Mouse (Mus musculus) heart, postnatal 0 days (tissue): Measurements from ENCODE around the gene Gprc5c. TPM values are rescaled to one million over a fixed set of nuclear protein-coding genes. Genes with fewer than 3 reads are reported as not detected.

Experiments
- ATAC-seq: fragments of 200-750 bp; cut with Nextera tagmentation; 2 replicates; pipeline ENCODE4 v1.8.0; 2017; ENCODE audit warnings: low read depth, moderate number of reproducible peaks, moderate library complexity; ENCODE audit not compliant: insufficient read depth
- DNase-seq: peaks from one replicate; pipeline ENCODE4 v3.0.0-alpha.2; 2016; ENCODE audit warnings: low spot score
- H3K27ac ChIP-seq: fragments of 300-500 bp; sonication (generic); 2 replicates; pipeline ENCODE4 v1.5.1; 2014; ENCODE audit warnings: low read depth, mild to moderate bottlenecking
- H3K27me3 ChIP-seq: fragments of 300-500 bp; sonication (generic); 2 replicates; pipeline ENCODE4 v1.6.1; 2014; ENCODE audit warnings: low read length, mixed read lengths; ENCODE audit not compliant: control insufficient read depth, insufficient read depth
- H3K36me3 ChIP-seq: fragments of 300-500 bp; sonication (generic); replicated peaks from 2 replicates; pipeline ENCODE4 v1.6.1; 2014; ENCODE audit warnings: low read length, mixed read lengths; ENCODE audit not compliant: control insufficient read depth, insufficient read depth
- H3K4me1 ChIP-seq: fragments of 300-500 bp; sonication (generic); 2 replicates; pipeline ENCODE4 v1.6.1; 2014; ENCODE audit warnings: antibody characterized with exemption; ENCODE audit not compliant: control insufficient read depth, insufficient read depth
- H3K4me2 ChIP-seq: fragments of 300-500 bp; sonication (generic); 2 replicates; pipeline ENCODE4 v1.6.1; 2014; ENCODE audit warnings: low read depth, mild to moderate bottlenecking, low read length, moderate library complexity
- H3K4me3 ChIP-seq: fragments of 300-500 bp; sonication (generic); 2 replicates; pipeline ENCODE4 v1.5.1; 2014; ENCODE audit warnings: low read depth, low read length
- H3K9ac ChIP-seq: fragments of 300-500 bp; sonication (generic); replicated peaks from 2 replicates; pipeline ENCODE4 v1.6.1; 2014; ENCODE audit warnings: low read depth, low read length, mixed read lengths
- H3K9me3 ChIP-seq: fragments of 300-500 bp; sonication (generic); replicated peaks from 2 replicates; pipeline ENCODE4 v1.6.1; 2016; ENCODE audit warnings: low read length; ENCODE audit not compliant: control insufficient read depth
- CTCF ChIP-seq: IDR thresholded peaks from 2 replicates; pipeline ENCODE4 v1.5.1; 2016; ENCODE audit warnings: antibody characterized with exemption, control low read depth, low read depth
- EP300 ChIP-seq: IDR thresholded peaks from 2 replicates; pipeline ENCODE4 v1.6.1; 2016; ENCODE audit warnings: antibody characterized with exemption, low read depth
- WGBS: fragments of 180-500 bp; shearing (Covaris S2); extraction: QIAGEN DNeasy Blood & Tissue Kit; methylation state at CpG from one replicate; pipeline ENCODE4 v1.1.7; 2014; 5-methylcytosine and 5-hydroxymethylcytosine counted together
- polyA plus RNA-seq: library from polyadenylated mRNA; unstranded; fragments of >200 nt; fragmentation: Nextera tagmentation; extraction: Ambion mirVana; gene quantifications from 2 replicates; pipeline ENCODE4 v1.2.1, GENCODE M21; 2015
- total RNA-seq: library from RNA; depleted of rRNA; stranded (reverse); fragments of >200 nt; gene quantifications from 2 replicates; pipeline ENCODE4 v1.2.3, GENCODE M21; 2014; ENCODE audit warnings: low replicate concordance

Gprc5c gene
- total and polyA plus RNA-seq, 2 experiments from 2014 or later: 7.5 to 16.5 TPM

GRCm38 (mm10) chr11:114865999-114866398 is 15.0 kb downstream of the Gprc5c start:
- no peak overlapping the region for H3K4me2 ChIP-seq
- ATAC-seq (no peak), DNase-seq (no peak)
- no peaks in the 10 kb centered on the region for H3K36me3 ChIP-seq
- H3K27me3 ChIP-seq: no peaks in the 10 kb centered on the region
- TF ChIP-seq CTCF (no peak), EP300 (no peak)
- H3K9ac ChIP-seq: no peak overlapping the region
- peak overlapping the region; percentile 59; the same call in 1 of the 2 replicates for H3K27ac ChIP-seq
- H3K4me1 ChIP-seq: peaks cover 22% of the 10 kb centered on the region
- no peak overlapping the region for H3K4me3 ChIP-seq
- WGBS: 56% methylated on average over 5 of the region's 5 CpGs
- H3K9me3 ChIP-seq: no peaks in the 10 kb centered on the region

DNA sequence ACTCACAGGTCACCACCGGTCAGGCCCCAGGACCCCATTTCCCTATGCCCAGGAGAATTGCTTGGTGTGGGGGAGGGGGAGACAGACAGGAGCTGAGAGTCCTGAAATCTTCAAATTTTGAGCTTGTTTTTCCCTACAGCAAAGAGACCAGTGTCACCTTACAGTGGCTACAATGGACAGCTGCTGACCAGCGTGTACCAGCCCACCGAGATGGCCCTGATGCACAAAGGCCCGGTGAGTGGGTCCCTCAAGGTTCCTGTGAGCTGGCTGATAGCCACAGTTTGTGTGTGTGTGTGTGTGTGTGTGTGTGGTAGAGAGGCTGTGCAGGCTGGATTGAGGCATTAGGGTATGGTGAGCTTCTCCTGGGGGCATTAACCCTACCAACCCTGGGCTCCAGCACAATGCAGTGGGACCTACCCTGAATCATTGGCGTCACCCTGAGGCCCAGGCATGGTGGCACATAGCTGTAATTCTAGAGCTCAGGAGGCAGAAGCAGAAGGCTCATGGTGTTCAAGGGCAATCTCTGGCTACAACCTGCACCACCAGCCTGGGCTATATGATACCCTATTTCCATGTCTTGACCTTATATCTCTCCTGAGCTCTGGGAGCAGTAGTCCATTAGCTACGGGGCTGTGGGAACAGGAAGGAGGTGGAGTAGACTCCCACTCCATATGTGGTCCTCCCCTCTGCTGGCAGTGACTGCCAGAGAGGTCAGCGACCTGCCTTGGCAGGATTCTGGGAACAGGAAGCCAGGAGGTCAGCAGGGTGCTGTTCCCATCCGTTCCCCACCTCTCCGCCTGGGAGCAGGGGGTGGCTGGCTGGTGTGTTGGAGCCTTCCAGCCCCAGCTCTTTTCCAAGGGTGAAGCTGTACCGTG is 15.8 kb downstream of the Gprc5c start:
- ATAC-seq: peak; percentile 76
- no peaks in the 10 kb centered on the region for H3K9me3 ChIP-seq
- no peak overlapping the region for H3K4me2 ChIP-seq
- 38% methylated on average over 10 of the region's 10 CpGs for WGBS
- DNase-seq: peak; percentile 49
- peak overlapping the region; percentile 74 for H3K27ac ChIP-seq
- H3K9ac ChIP-seq: no peak overlapping the region
- no peak overlapping the region for H3K4me3 ChIP-seq
- H3K36me3 ChIP-seq: no peaks in the 10 kb centered on the region
- H3K4me1 ChIP-seq: peaks cover 22% of the 10 kb centered on the region
- H3K27me3 ChIP-seq: no peaks in the 10 kb centered on the region
- TF ChIP-seq EP300: 0 out of 2 replicates have a peak, but pooled peaks have one; percentile 47
- no peak for TF ChIP-seq CTCF

GRCm38 (mm10) chr11:114867361-114868235 is 16.6 kb downstream of the Gprc5c start:
- Histone ChIP-seq H3K27me3 (no peaks in the 10 kb centered on the region), H3K4me1 (peaks cover 22% of the 10 kb centered on the region), H3K9ac (no peak overlapping the region), H3K4me2 (no peak overlapping the region), H3K4me3 (no peak overlapping the region), H3K36me3 (no peaks in the 10 kb centered on the region), H3K27ac (peak overlapping the region; percentile 74), H3K9me3 (no peaks in the 10 kb centered on the region)
- 28% methylated on average over 11 of the region's 11 CpGs for WGBS
- DNase-seq (no peak), ATAC-seq (no peak)
- TF ChIP-seq CTCF: no peak
- no peak for TF ChIP-seq EP300

GRCm38 (mm10) chr11:114868280-114868679 is 17.3 kb downstream of the Gprc5c start:
- no peaks in the 10 kb centered on the region for H3K27me3 ChIP-seq
- H3K36me3 ChIP-seq: no peaks in the 10 kb centered on the region
- no peak overlapping the region for H3K27ac ChIP-seq
- H3K9ac ChIP-seq: no peak overlapping the region
- ATAC-seq (no peak), DNase-seq (no peak)
- TF ChIP-seq EP300 (no peak), CTCF (no peak)
- H3K9me3 ChIP-seq: no peaks in the 10 kb centered on the region
- peaks cover 29% of the 10 kb centered on the region for H3K4me1 ChIP-seq
- H3K4me3 ChIP-seq: no peak overlapping the region
- WGBS: 85% methylated on average over 12 of the region's 12 CpGs
- H3K4me2 ChIP-seq: no peak overlapping the region

GRCm38 (mm10) chr11:114869787-114870186 is 18.8 kb downstream of the Gprc5c start:
- Histone ChIP-seq H3K9me3 (no peaks in the 10 kb centered on the region), H3K4me1 (peaks cover 31% of the 10 kb centered on the region), H3K27ac (no peak overlapping the region), H3K36me3 (no peaks in the 10 kb centered on the region), H3K4me2 (no peak overlapping the region), H3K9ac (no peak overlapping the region), H3K27me3 (no peaks in the 10 kb centered on the region), H3K4me3 (no peak overlapping the region)
- 91% methylated on average over 1 of the region's 1 CpGs for WGBS
- DNase-seq (no peak), ATAC-seq (no peak)
- TF ChIP-seq CTCF (no peak), EP300 (no peak)
